Mouse (Mus musculus): Measurements from ENCODE around the gene Hunk. TPM values are rescaled to one million over a fixed set of nuclear protein-coding genes. Genes with fewer than 3 reads are reported as not detected.

Hunk gene
- polyA plus RNA-seq (2016; fragmentation: Nextera tagmentation; extraction: Ambion mirVana) = 17.5 and 23.0 TPM in 2 replicates

GRCm38 (mm10) chr16:90385688-90386513, at the start of gene Hunk:
Gene Hunk, plus strand, starts transcription at chr16:90386013.
- Histone ChIP-seq H3K4me1 (peaks cover 46% of the 10 kb centered on the region), H3K27me3 (ENCODE audit: low read depth, poor library complexity, severe bottlenecking) (peaks cover 13% of the 10 kb centered on the region; the same call in 1 of the 2 replicates), H3K9me3 (replicated peaks) (no peaks in the 10 kb centered on the region), H3K27ac (peak within 1 kb of the TSS; percentile 100), H3K36me3 (peaks cover 25% of the 10 kb centered on the region), H3K4me3 (peak within 1 kb of the TSS; percentile 98)
- peak; percentile 87 for DNase-seq (ENCODE audit: low spot score)
- 1% methylated on average over 96 of the region's 101 CpGs for WGBS

GRCm38 (mm10) chr16:90339026-90339425, 46.8 kb upstream of the Hunk start:
- DNase-seq (ENCODE audit: low spot score) = no peak
- Histone ChIP-seq H3K27ac (no peak overlapping the region), H3K36me3 (peaks cover 22% of the 10 kb centered on the region), H3K4me1 (peaks cover 5% of the 10 kb centered on the region), H3K4me3 (no peak overlapping the region), H3K27me3 (ENCODE audit: low read depth, poor library complexity, severe bottlenecking) (no peaks in the 10 kb centered on the region), H3K9me3 (replicated peaks) (no peaks in the 10 kb centered on the region)
- 97% methylated on average over 6 of the region's 6 CpGs for WGBS

DNA sequence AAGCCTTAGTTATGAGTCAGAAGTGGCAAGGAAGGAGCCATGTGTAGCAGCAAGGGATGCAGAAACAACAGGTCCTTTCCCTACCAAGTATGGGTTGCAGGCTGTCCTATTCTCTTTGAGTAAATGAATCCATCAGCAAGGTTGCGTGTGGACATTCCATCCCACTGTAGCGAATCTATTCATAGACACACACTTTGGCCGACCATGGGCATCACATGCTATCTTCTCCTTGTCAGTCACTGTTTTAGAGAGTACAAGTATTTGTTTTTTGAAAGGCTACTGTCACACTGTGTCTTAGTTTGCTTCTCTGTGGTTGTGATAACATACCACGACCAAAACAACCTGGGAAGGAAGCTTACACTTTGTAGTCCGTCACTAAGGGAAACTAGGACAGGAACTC, 44.7 kb upstream of the Hunk start:
- Histone ChIP-seq H3K36me3 (peaks cover 22% of the 10 kb centered on the region), H3K9me3 (replicated peaks) (no peaks in the 10 kb centered on the region), H3K4me1 (no peaks in the 10 kb centered on the region), H3K4me3 (no peak overlapping the region), H3K27me3 (ENCODE audit: low read depth, poor library complexity, severe bottlenecking) (no peaks in the 10 kb centered on the region), H3K27ac (no peak overlapping the region)
- 94% methylated on average over 5 of the region's 5 CpGs for WGBS
- DNase-seq (ENCODE audit: low spot score) = no peak

DNA sequence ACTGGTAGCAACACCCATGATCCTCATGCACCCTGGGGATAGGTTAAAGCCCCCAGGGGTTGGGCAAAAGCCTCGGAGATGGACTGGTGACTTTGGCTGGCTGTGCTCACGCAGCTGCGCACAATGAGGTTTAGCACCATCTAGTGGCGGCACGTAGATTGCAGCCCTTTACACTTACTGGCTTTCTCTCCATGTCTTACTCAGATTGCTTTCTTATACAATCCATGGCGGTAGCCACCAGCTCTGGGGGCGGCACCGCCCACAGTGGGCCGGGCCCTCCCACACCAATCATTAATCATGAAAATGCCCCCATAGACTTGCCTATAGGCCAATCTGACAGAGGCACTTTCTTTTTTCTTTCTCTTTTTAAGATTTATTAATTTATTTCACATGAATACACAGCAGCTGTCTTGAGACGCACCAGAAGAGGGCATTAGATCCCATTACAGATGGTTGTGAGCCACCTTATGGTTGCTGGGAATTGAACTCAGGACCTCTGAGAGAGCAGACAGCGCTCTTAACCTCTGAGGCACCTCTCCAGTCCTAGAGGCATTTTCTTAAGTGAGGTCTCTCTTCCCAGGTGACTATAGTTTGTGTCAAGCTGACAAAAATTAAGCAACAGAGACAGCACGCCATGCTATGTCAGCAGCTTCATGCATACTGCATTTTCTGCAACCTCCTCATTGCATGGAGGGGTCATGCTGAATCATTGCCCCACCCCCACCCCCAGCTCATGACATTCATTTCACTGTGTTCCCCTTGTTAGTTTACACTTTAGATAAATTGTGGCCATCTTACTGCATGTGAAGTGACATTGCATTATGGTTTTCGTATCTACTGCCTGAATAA, 35.9 kb upstream of the Hunk start:
- peak; percentile 84 for DNase-seq (ENCODE audit: low spot score)
- H3K9me3 ChIP-seq (replicated peaks) = no peaks in the 10 kb centered on the region
- H3K36me3 ChIP-seq = no peaks in the 10 kb centered on the region
- H3K4me3 ChIP-seq = no peak overlapping the region
- no peak overlapping the region for H3K27ac ChIP-seq
- no peaks in the 10 kb centered on the region for H3K27me3 ChIP-seq (ENCODE audit: low read depth, poor library complexity, severe bottlenecking)
- 30% methylated on average over 13 of the region's 13 CpGs for WGBS
- H3K4me1 ChIP-seq = no peaks in the 10 kb centered on the region

DNA sequence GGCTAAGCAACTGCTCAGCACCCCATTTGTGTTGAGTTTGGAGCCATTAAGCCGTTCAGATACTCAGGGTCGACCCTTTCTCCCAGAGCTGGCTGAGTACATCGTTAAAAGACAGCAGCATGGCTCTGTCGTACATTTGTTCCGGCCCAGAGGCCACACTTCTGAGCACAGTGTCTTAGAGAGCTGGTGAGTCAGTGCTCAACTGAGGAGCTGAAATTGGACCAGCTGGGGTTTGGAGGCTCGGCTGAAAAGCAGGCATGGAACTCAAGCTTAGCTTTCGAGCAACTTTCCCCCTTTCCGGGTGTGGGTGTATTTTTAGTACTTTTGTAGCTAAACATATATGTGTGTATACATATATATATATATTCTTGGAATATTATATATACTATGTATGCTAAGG, 34.1 kb upstream of the Hunk start:
- no peak overlapping the region for H3K4me3 ChIP-seq
- no peaks in the 10 kb centered on the region for H3K36me3 ChIP-seq
- no peaks in the 10 kb centered on the region for H3K4me1 ChIP-seq
- 64% methylated on average over 8 of the region's 8 CpGs for WGBS
- DNase-seq (ENCODE audit: low spot score) = no peak
- no peaks in the 10 kb centered on the region for H3K9me3 ChIP-seq (replicated peaks)
- no peaks in the 10 kb centered on the region for H3K27me3 ChIP-seq (ENCODE audit: low read depth, poor library complexity, severe bottlenecking)
- H3K27ac ChIP-seq = no peak overlapping the region

- Histone ChIP-seq H3K36me3 (no peaks in the 10 kb centered on the region), H3K27ac (no peak overlapping the region), H3K4me3 (no peak overlapping the region), H3K4me1 (peaks cover 7% of the 10 kb centered on the region), H3K27me3 (ENCODE audit: low read depth, poor library complexity, severe bottlenecking) (no peaks in the 10 kb centered on the region), H3K9me3 (replicated peaks) (no peaks in the 10 kb centered on the region)
- 70% methylated on average over 6 of the region's 6 CpGs for whole genome bisulfite sequencing
- DNase-seq (ENCODE audit: low spot score) = no peak
Observed at GRCm38 (mm10) chr16:90352691-90353090, 33.1 kb upstream of the Hunk start.

DNA sequence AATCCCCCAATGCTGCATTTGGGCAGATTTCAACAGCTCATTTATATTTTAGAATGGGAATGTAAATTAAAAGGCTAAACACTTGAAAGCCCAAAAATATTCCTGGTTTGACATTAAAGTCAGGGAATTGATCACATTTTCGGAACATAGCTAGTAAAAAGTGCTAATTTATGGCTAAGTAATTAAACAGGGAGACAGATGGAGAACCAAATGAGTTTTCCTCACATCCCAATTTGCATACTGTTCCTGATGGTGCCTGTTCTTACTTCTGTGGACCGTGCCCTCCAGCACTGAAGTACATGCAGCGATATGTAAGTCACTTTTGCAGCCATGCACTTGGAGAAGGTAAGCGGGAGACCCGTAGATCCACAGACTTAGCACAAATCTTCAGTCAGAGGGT, 32.7 kb upstream of the Hunk start:
- WGBS = 79% methylated on average over 5 of the region's 5 CpGs
- H3K27ac ChIP-seq = no peak overlapping the region
- no peaks in the 10 kb centered on the region for H3K27me3 ChIP-seq (ENCODE audit: low read depth, poor library complexity, severe bottlenecking)
- H3K9me3 ChIP-seq (replicated peaks) = no peaks in the 10 kb centered on the region
- H3K4me1 ChIP-seq = peaks cover 11% of the 10 kb centered on the region
- no peak for DNase-seq (ENCODE audit: low spot score)
- no peak overlapping the region for H3K4me3 ChIP-seq
- H3K36me3 ChIP-seq = no peaks in the 10 kb centered on the region

DNA sequence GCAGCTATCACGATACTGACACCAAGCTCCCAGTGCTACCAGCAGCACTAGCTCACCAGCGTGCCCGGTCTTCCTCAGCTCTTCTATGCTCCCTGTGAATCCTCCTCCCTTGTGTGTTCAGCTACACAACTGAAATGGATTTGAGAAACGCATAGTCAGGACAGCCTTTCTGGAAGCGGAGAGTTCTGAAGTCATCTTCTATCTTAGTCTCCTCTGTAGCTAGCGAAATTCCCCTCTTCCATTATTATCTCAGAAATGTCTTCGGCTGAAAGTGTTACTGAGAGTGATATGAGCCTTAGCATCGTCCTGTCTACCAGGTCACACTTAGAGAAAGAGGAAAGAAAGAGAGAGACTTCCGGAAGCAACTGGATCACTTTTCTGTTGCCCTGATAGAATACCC, 26.5 kb upstream of the Hunk start:
- 79% methylated on average over 9 of the region's 9 CpGs for WGBS

GRCm38 (mm10) chr16:90359750-90360149, 26.1 kb upstream of the Hunk start:
- WGBS = 27% methylated on average over 4 of the region's 4 CpGs
- H3K36me3 ChIP-seq = no peaks in the 10 kb centered on the region
- no peak for DNase-seq (ENCODE audit: low spot score)
- H3K4me3 ChIP-seq = no peak overlapping the region
- H3K27ac ChIP-seq = peak overlapping the region; percentile 34; the same call in 1 of the 2 replicates
- peaks cover 60% of the 10 kb centered on the region for H3K4me1 ChIP-seq
- H3K27me3 ChIP-seq (ENCODE audit: low read depth, poor library complexity, severe bottlenecking) = no peaks in the 10 kb centered on the region
- no peaks in the 10 kb centered on the region for H3K9me3 ChIP-seq (replicated peaks)

More for the DNA sequence above, 26.5 kb upstream of the Hunk start:
- H3K27me3 ChIP-seq (ENCODE audit: low read depth, poor library complexity, severe bottlenecking) = no peaks in the 10 kb centered on the region
- H3K4me3 ChIP-seq = no peak overlapping the region
- H3K4me1 ChIP-seq = peaks cover 60% of the 10 kb centered on the region
- no peak for DNase-seq (ENCODE audit: low spot score)
- peak overlapping the region; percentile 34; the same call in 1 of the 2 replicates for H3K27ac ChIP-seq
- H3K36me3 ChIP-seq = no peaks in the 10 kb centered on the region
- no peaks in the 10 kb centered on the region for H3K9me3 ChIP-seq (replicated peaks)

DNA sequence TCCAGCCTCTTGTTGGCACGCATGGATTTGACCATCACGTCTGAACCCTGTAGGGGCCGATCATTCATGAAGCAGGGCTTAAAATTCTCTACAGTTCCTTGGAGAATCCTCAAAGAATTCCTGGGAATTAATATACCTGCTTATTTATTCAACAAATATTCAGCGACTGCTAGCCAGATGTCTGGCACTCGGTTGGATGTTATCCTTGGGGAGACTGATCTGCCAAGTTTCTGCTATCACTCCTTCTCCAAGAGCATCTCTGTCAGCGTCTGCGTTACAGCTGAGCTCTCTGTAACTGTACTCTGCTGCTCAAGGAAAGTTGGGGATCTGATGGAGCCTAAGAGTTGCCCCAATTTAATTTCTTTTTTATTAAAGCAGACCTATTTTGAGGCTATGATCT, 25.5 kb upstream of the Hunk start:
- no peak overlapping the region; the same call in 1 of the 2 replicates for H3K27ac ChIP-seq
- H3K36me3 ChIP-seq = no peaks in the 10 kb centered on the region
- 66% methylated on average over 7 of the region's 7 CpGs for WGBS
- no peak for DNase-seq (ENCODE audit: low spot score)
- no peaks in the 10 kb centered on the region for H3K27me3 ChIP-seq (ENCODE audit: low read depth, poor library complexity, severe bottlenecking)
- no peak overlapping the region for H3K4me3 ChIP-seq
- peaks cover 60% of the 10 kb centered on the region for H3K4me1 ChIP-seq
- H3K9me3 ChIP-seq (replicated peaks) = no peaks in the 10 kb centered on the region

- WGBS = 77% methylated on average over 6 of the region's 6 CpGs
Observed at GRCm38 (mm10) chr16:90362926-90363325, 22.9 kb upstream of the Hunk start.

DNA sequence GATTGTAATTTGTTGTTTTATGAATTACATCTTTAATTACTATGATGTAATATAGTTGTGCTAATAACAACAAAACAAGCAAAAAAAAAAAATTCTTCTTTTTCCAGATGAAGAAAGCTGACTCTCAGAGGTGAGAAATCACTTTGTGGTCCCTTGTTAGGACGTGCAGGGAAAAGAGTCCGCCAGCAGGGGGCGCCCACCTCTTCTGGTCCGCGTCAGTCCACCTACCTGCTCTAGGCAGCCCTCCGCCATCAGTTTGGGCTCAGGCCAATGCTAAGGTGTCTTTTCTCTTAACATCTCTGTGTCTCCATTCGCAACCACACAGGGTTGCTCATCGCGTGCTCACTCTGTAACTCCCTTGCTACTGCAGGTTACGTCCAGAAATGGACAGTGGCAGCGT, 5.9 kb upstream of the Hunk start:
- H3K27ac ChIP-seq = no peak overlapping the region
- 16% methylated on average over 11 of the region's 11 CpGs for WGBS
- no peak overlapping the region for H3K4me3 ChIP-seq

More at GRCm38 (mm10) chr16:90362926-90363325, 22.9 kb upstream of the Hunk start:
- no peak overlapping the region for H3K27ac ChIP-seq
- no peaks in the 10 kb centered on the region for H3K36me3 ChIP-seq
- DNase-seq (ENCODE audit: low spot score) = no peak
- no peaks in the 10 kb centered on the region for H3K9me3 ChIP-seq (replicated peaks)
- H3K4me1 ChIP-seq = peaks cover 52% of the 10 kb centered on the region
- H3K4me3 ChIP-seq = no peak overlapping the region
- no peaks in the 10 kb centered on the region for H3K27me3 ChIP-seq (ENCODE audit: low read depth, poor library complexity, severe bottlenecking)

GRCm38 (mm10) chr16:90381633-90382032, 4.2 kb upstream of the Hunk start:
- 86% methylated on average over 3 of the region's 3 CpGs for WGBS
- no peak for DNase-seq (ENCODE audit: low spot score)
- Histone ChIP-seq H3K36me3 (no peaks in the 10 kb centered on the region), H3K4me1 (peaks cover 20% of the 10 kb centered on the region), H3K27ac (no peak overlapping the region), H3K4me3 (no peak overlapping the region), H3K27me3 (ENCODE audit: low read depth, poor library complexity, severe bottlenecking) (peaks cover 18% of the 10 kb centered on the region; the same call in 1 of the 2 replicates), H3K9me3 (replicated peaks) (no peaks in the 10 kb centered on the region)

More for the DNA sequence above, 5.9 kb upstream of the Hunk start:
- Histone ChIP-seq H3K36me3 (no peaks in the 10 kb centered on the region), H3K27me3 (ENCODE audit: low read depth, poor library complexity, severe bottlenecking) (peaks cover 20% of the 10 kb centered on the region; the same call in 1 of the 2 replicates), H3K9me3 (replicated peaks) (no peaks in the 10 kb centered on the region), H3K4me1 (peaks cover 13% of the 10 kb centered on the region)
- peak; percentile 95 for DNase-seq (ENCODE audit: low spot score)
